Mouse (Mus musculus) cerebellum, adult (tissue): Measurements from ENCODE around the gene Serpinb6a.

Experiments
- ATAC-seq: cut with Nextera tagmentation; 2 replicates; pipeline ENCODE4 v1.9.2; 2017; ENCODE audit warnings: mild to moderate bottlenecking, moderate library complexity, mixed read lengths; ENCODE audit not compliant: insufficient number of reproducible peaks, low FRiP score, low TSS enrichment

The Serpinb6a gene

DNA sequence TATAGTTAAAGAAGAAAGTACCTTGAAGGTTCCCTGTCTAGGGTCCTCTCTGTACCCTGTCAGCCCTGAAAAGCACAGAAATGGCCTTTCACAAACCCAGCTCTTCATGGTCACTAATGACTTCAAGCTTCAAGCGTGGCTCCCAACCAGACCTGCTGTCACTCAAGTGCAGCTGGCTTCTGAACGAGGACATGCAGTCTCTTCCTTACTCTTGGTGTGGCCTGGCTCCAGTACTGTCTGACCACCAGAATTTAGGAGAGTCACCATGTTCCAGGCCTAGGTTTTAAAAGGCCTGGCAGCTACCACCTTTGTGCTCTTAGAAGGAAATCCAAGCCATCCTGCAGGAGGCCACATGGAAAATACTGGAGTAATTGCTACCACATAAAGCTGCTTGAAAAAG is 72.3 kb downstream of the Serpinb6a start:
- no peak for ATAC-seq

GRCm38 (mm10) chr13:33921699-33922098 is 80.9 kb downstream of the Serpinb6a start:
- ATAC-seq = no peak

GRCm38 (mm10) chr13:33921041-33921440 is 81.6 kb downstream of the Serpinb6a start:
- no peak for ATAC-seq

GRCm38 (mm10) chr13:33906821-33907220 is 95.8 kb downstream of the Serpinb6a start:
- ATAC-seq = no peak

DNA sequence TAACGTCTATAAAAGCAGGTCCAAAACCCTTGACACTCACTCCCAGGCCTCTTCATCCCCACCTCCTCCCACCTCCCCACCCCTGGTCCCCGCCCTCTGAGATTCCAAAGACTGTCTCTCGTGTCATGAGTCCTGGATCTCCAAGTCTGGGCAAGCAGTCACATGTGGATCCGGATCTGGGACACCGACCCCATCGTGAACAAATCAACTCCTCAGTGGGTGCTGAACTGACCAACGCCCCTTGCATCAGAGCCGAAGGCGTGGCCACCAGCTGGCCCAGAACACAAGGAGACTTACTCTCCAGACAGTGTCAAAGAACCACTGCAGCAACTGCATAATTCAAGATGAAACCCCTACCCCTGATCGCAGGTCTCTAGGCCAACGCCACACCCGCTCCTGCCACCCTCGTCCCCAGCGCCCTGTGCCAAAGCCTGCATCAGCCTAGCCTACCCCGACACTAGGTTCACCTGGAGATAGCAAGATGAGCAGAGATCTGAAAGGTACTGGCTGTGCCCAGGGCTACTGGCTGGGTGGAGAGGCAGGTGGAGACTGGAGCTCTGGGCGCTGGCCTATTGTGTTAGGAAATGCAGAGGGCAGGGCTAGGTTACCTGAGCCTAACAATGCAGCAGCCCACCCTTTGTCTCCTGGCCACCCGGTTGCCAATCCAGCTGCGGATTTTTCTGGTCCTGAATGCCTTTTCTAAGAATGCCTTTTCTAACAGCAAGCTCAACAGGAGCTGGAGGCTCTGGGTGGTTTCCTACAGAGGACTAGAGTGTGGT is 97.2 kb downstream of the Serpinb6a start, which contains the start of gene Serpinb6c:
Gene Serpinb6c (minus strand): TSS at position 533 of the 779 bp plus-strand sequence.
- ATAC-seq = no peak

DNA sequence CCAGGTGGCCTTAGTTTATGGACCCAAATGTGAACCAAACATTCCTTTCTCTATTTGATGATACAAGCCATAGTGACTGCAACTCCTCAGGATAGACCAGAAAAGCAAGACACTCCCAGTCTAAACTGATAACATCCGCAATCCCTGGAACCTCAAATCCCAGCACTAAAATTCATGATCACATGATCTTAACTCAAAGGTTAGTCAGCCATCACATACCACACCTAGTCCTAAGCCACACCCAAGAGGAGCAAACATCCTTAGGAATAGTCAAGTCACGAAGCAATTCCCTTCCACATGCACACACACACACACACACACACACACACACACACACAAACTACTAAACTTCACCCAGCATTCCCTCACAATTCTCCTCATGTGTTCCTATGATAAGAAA is 99.3 kb downstream of the Serpinb6a start:
- ATAC-seq = no peak

- ATAC-seq = peak; percentile 58; the same call in 1 of the 2 replicates
Observed at GRCm38 (mm10) chr13:33894207-33894606, 108.4 kb downstream of the Serpinb6a start.
